Mouse (Mus musculus) left cerebral cortex, adult 2 months (tissue): ENCODE measurements around the gene Col7a1. TPM values are rescaled to one million over a fixed set of nuclear protein-coding genes. Genes with fewer than 3 reads are reported as not detected.
A peak's percentile ranks its signal among the peaks of the same experiment; 100 is the strongest.

ENCODE experiments used
- DNase-seq, 2 experiments: peaks; one replicate each; pipeline ENCODE4 v3.0.0; 2021 to 2022; ENCODE audit warnings: low spot score in 2 of 2, mixed read lengths in 1 of 2; ENCODE audit errors: extremely low spot score in 1 of 2
- H3K27ac ChIP-seq: fragments of 200-600 bp; 2 replicates; pipeline ENCODE4 v1.8.1; 2022
- H3K4me3 ChIP-seq: fragments of 200-600 bp; 2 replicates; pipeline ENCODE4 v1.8.1; 2022
- CTCF ChIP-seq: fragments of 200-600 bp; IDR thresholded peaks from 2 replicates; pipeline ENCODE4 v1.8.1; 2022; ENCODE audit warnings: antibody characterized with exemption, mild to moderate bottlenecking, moderate library complexity
- intact Hi-C: fragments of 180-260 bp; cut with DNase I; formaldehyde crosslinking; loops from one replicate; pipeline ENCODE4 v1.15.1; 2025
- total RNA-seq, 2 experiments: library from RNA; stranded (reverse); gene quantifications; 2 replicates each; pipeline ENCODE4 v1.2.3; 2021

Gene Col7a1
- total RNA-seq, 2 experiments from 2014 or later, result 2.8 to 4.0 TPM

DNA sequence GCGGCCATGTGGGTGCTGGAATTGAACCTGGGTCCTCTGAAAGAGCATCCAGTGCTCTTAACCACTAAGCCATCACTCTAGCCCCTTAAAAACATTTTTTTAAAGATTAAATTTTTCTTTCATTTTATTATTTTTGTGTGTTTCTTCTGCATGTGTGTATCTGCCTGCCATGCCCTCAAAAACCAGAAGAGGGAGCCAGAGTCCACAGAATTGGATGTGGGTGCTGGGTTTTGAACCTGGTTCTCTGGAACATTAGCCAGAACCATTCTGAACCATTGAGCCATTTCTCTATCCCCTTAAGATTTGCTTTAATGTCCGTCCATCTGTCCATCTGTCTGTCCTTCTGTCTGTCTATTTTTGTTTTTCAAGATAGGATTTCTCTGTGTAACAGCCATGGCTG lies 49.8 kb downstream of the Col7a1 start:
- peak in 1 of 2 experiments; percentile 62 for DNase-seq
- peak; percentile 82 for TF ChIP-seq CTCF
- Histone ChIP-seq H3K27ac (no peak overlapping the region), H3K4me3 (no peak overlapping the region)
- intact Hi-C loops, result loop anchor here (1.0 to 10.0 kb wide), 3 partner anchors 56 to 829 kb away; partner anchors contain the start of genes Nme6 and Trex1

DNA sequence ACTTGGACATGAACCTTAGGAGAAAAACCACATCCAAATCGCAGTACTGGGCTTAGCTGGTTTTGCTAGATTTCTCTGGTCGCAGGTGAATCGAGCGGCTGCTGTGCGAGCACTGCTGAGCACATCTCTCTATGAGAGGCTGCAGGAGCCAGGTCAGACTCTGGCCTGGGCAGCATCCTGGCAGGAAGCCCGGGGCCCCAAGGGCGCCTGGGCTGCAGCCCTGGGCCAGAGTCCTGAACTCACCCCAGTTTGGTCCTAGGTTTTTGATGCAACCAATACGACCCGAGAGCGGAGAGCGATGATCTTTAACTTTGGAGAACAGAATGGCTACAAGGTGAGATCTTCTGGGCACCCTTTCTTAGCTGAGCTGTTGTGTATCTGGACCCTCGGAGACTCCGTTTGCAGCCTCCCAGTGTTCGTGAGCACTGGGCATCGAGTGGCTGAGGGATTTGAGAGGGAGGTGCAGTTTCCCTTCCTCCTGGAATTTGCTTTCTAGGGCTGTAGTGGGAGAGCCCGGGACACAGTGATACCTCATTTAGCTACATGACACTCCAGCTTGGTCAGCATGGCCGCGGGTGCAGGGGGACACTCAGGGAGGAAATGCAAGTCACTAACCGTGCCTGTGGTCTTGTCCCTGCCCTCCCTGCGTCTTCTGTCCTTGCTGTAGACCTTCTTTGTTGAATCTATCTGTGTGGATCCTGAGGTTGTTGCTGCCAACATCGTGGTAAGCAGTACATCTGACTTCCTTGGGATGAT lies 53.8 kb downstream of the Col7a1 start:
- Histone ChIP-seq H3K4me3 (no peak overlapping the region), H3K27ac (no peak overlapping the region)
- TF ChIP-seq CTCF, result no peak
- intact Hi-C loops, result loop anchor here (10.0 kb wide), 1 partner anchor 598 kb away; no protein-coding TSS in a partner anchor
- DNase-seq, result no peak

DNA sequence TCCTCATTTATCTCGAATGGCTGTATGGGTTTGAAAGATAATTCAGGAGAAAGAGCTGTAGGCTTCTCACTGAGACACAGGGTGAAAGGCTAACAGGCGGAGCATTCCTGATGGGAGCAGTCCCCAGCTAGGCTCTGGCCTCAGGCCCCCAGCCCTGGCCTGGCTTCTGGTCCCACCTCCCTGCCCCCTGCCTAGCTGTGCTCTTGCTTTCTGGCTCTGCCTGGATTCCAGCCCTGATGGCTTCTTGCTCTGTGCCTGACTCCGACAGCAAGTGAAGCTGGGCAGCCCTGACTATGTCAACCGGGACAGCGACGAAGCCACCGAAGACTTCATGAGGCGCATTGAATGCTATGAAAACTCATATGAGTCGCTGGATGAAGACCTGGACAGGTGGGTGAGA lies 54.7 kb downstream of the Col7a1 start:
- TF ChIP-seq CTCF, result no peak
- no peak for DNase-seq
- Histone ChIP-seq H3K27ac (peak overlapping the region; percentile 83), H3K4me3 (no peak overlapping the region)
- intact Hi-C loops, result loop anchor here (2.0 to 10.0 kb wide), 2 partner anchors 15 to 597 kb away; no protein-coding TSS in a partner anchor

DNA sequence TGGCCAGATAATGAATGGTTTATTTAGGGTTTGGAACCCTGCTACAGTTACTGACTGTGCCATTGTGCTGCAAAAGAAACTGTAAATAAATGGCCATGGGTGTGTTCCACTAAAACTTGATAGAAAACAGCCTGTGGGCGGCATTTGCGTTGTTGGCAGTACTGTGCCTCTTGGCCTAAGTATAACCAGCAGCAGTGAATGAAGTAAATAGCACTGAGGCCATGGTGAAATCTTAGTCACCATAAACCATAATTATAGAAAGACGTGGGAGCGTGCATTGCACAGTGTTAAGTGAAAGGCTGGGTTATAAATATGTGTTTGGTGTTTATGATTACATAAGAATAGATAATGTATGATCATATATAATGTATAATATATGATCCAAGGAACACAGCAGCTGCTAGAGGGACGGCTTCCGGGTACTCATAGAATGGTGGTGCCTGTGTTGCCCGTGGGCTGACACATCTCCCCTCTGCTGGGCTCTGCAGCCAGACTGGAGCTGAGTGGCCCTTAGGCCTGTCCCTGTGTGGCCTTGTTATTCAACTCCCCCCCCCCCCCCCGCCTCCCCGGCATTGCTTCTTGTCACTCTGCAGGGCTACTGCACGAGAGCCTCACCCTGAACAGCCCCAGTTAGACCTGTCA lies 55.7 kb downstream of the Col7a1 start:
- TF ChIP-seq CTCF, result no peak
- no peak for DNase-seq
- no peak overlapping the region for H3K4me3 ChIP-seq
- peak overlapping the region; percentile 83 for H3K27ac ChIP-seq
- intact Hi-C loops, result loop anchor here (1.0 to 10.0 kb wide), 3 partner anchors 14 to 596 kb away; no protein-coding TSS in a partner anchor

DNA sequence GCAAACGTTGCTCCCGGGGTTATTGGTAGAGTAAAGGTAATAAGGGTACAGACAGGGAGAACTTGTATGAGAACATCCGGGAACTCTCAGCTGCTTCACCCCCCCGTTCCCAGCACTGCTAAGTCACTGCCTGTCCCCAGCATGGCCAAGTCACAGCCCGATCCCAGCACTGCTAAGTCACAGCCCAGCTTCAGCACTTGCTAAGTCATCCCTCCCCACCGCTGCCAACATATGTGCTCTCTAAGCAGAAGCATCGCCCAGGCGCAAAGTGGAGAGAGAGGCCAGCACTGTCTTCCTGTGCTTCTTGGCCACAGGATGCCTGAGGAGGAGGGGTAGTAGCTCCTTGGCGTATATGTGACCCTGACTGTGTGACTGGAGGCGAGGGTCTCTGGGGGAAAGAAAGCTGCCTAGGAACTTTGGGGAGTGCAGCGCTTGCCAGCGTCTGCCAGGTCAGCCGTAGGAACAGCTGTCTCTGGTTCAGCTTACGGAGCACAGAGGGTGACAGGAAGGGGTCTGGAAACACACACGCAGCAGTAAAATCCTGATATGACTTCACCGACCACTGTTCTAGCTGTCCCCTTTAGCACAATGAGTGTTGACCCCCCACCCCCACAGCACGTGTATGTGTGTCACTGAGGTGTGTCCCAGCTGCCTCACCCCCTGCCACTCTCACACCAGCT lies 56.4 kb downstream of the Col7a1 start:
- intact Hi-C loops, result loop anchor here (1.0 to 10.0 kb wide), 3 partner anchors 13 to 595 kb away; no protein-coding TSS in a partner anchor
- Histone ChIP-seq H3K4me3 (no peak overlapping the region), H3K27ac (peak overlapping the region; percentile 83)
- DNase-seq, result peak; percentile 39 to 56
- TF ChIP-seq CTCF, result no peak

DNA sequence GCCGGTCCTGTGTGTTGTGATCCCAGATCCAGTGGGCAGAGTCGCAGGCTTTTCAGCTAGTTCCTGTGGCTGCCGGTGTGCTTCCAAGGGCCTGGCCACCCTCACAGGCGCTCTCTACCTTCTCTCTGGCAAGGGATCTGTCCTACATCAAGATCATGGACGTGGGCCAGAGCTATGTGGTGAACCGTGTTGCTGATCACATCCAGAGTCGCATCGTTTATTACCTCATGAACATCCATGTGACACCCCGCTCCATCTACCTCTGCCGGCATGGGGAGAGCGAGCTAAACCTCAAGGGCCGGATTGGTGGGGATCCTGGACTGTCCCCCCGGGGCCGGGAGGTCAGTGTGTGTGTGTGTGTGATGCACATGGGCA lies 56.9 kb downstream of the Col7a1 start:
- peak overlapping the region; percentile 83; the same call in 1 of the 2 replicates for H3K27ac ChIP-seq
- intact Hi-C loops, result no loop called here
- H3K4me3 ChIP-seq, result no peak overlapping the region
- TF ChIP-seq CTCF, result no peak
- no peak for DNase-seq

DNA sequence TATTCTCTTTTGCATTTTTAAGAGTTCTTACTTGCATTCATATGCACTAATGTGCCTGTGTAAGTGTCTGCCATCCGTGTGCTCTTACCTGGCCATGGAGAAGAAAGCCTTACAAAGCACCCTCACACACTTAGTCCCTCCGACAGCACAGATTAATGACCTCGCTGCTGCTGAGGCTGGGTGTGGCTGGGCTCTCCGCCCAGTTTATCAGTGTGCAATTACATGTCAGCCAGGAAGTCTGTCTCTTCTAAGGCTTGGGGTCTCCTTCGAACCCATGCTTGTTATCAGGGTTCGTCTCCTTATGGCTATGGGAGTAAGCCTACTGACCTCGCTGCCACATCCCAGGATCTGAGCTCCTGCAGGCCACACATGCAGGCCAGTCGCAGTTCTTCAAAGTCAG lies 62.0 kb downstream of the Col7a1 start:
- intact Hi-C loops, result no loop called here
- H3K27ac ChIP-seq, result no peak overlapping the region
- no peak for DNase-seq
- H3K4me3 ChIP-seq, result no peak overlapping the region
- TF ChIP-seq CTCF, result no peak

DNA sequence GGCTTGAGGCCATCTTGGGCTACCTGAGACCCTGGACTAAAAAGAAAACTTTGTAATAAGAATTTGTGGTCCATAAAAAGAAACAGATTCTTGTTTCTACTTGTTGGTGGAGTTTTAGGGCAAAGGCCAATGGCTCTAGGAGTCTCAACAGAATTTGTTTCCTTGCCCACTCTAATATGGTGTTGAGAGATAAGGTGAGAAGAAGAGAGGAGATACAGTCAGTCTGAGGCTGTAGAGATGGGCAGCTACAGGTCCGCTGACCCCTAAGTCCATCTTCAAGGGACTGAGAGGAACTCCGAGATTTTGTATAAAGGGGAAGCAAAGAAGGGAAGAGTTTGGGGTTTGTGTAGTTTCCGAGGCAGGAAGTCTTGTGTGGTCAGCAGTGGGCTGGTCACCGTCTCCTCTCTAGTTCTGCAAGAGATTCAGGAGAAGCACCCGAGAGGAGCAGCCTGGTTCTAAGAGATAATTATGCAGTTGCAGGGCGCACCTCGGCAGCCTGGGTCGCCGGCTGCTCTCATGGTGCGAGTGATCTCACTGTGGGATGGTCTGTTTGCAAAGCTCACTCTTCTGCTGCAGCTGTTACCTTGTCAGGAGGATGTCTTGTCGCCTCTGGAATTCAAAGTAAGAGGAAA lies 63.7 kb downstream of the Col7a1 start:
- intact Hi-C loops, result no loop called here
- H3K4me3 ChIP-seq, result no peak overlapping the region

DNA sequence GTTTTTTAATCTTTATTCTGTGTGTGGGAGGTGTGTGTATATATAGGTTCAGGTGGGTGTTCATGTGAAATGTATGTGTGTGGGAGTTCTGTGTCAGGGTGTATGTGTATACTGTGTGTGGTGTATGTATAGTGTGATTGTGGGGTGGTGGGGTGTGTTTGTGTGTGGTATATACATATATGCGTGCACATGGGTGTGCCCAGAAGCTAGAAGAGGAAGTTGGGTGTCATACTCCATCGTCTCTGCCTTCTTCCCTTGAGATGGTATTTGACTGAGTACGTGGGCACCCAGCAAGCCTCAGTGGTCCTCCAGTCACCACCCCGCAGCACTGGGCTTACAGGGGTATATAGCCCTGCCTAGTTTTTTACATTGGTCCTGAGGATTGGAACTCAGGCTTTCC lies 68.0 kb downstream of the Col7a1 start:
- Histone ChIP-seq H3K4me3 (no peak overlapping the region), H3K27ac (peak overlapping the region; percentile 82)
- no peak for TF ChIP-seq CTCF
- intact Hi-C loops, result no loop called here
- DNase-seq, result no peak

More for the DNA sequence above, 63.7 kb downstream of the Col7a1 start:
- no peak for TF ChIP-seq CTCF
- H3K27ac ChIP-seq, result peak overlapping the region; percentile 20; the same call in 1 of the 2 replicates
- no peak for DNase-seq

DNA sequence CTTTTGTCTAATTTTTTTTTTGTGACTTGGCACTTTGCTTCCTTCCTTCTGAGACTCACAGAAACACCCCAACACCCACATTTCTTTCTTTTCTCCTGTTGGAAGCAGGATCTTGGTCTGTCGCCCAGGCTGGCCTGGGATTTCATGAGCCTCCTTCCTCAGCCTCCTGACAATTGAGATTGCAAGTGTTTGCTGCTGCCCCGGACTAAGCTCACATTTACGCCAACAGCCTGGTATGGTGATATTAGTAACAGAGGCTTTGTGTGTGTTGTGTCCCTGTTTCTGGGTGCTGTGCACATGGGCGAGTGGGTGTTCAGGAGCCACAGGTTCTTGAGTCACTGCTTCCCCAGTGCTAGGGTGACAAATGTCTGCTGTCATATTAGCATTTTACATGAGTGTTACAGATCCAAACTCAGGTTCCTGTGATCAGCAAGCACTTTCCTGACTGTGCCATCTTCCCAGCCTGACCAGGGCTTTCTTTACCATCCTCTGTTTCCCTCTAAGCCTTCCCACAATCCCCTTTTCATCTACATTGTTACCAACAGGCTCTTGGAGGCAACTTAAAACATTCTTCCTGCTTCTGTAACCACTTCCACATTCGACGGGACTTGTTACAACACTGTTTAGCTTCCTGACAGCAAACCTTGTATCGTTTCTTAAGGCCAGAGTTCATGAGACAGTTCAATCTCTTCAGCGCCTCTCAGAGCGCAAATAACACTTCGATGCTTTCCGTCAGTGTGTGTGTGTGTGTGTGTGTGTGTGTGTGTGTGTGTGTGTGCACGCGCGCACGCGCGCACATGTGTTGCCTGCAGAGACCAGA lies 69.7 kb downstream of the Col7a1 start:
- Histone ChIP-seq H3K4me3 (no peak overlapping the region), H3K27ac (peak overlapping the region; percentile 82)
- DNase-seq, result peak in 1 of 2 experiments; percentile 51
- intact Hi-C loops, result loop anchor here (2.0 kb wide), 1 partner anchor 14 kb away; no protein-coding TSS in a partner anchor
- no peak for TF ChIP-seq CTCF

DNA sequence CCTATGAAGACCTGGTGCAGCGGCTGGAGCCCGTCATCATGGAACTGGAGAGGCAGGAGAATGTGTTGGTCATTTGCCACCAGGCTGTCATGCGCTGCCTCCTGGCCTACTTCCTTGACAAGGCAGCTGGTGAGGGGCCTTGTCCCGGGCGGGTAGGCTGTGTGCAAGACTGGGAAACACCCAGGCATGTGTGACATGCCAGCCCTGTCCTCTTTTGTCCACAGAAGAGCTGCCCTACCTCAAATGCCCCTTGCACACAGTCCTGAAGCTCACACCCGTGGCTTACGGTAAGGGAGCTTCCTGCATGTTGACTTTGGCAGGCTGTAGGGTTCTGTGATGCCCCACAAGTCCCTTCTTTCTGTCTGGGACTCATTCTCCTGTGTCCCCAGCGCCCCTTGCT lies 74.1 kb downstream of the Col7a1 start:
- intact Hi-C loops, result no loop called here
- DNase-seq, result no peak
- no peak for TF ChIP-seq CTCF
- Histone ChIP-seq H3K27ac (no peak overlapping the region), H3K4me3 (no peak overlapping the region)
